Mouse (Mus musculus): ENCODE results near the gene Clps. TPM values are rescaled to one million over a fixed set of nuclear protein-coding genes. Genes with fewer than 3 reads are reported as not detected.

The Clps gene
- polyA plus RNA-seq, 1 experiment from 2014 or later: 1,810 TPM

- peak; percentile 17 for ATAC-seq
- H3K4me3 ChIP-seq (ENCODE audit: low read length): no peak overlapping the region
- H3K36me3 ChIP-seq (ENCODE audit: control insufficient read depth, insufficient read depth, low read length): no peaks in the 10 kb centered on the region
- WGBS: 50% methylated on average over 10 of the region's 10 CpGs
- H3K4me1 ChIP-seq (ENCODE audit: control insufficient read depth, insufficient read depth, low read length): peaks cover 59% of the 10 kb centered on the region
- H3K9ac ChIP-seq (ENCODE audit: low read depth, low read length): peak overlapping the region; percentile 40; the same call in 1 of the 2 replicates
- no peaks in the 10 kb centered on the region for H3K9me3 ChIP-seq (ENCODE audit: control insufficient read depth, low read length)
- 0 out of 2 replicates have a peak overlapping the region, but pooled peaks have one; percentile 28 for H3K27ac ChIP-seq (ENCODE audit: low read length)
- H3K27me3 ChIP-seq (replicated peaks; ENCODE audit: control insufficient read depth, insufficient read depth, low read length): no peaks in the 10 kb centered on the region
- no peak overlapping the region for H3K4me2 ChIP-seq (ENCODE audit: low read depth, low read length)
Measured at GRCm38 (mm10) chr17:28515431-28516341, 44.9 kb downstream of the Clps start.

- Histone ChIP-seq H3K4me1 (ENCODE audit: control insufficient read depth, insufficient read depth, low read length) (peaks cover 62% of the 10 kb centered on the region), H3K9me3 (ENCODE audit: control insufficient read depth, low read length) (no peaks in the 10 kb centered on the region), H3K27me3 (replicated peaks; ENCODE audit: control insufficient read depth, insufficient read depth, low read length) (no peaks in the 10 kb centered on the region), H3K36me3 (ENCODE audit: control insufficient read depth, insufficient read depth, low read length) (no peaks in the 10 kb centered on the region), H3K4me3 (ENCODE audit: low read length) (no peak overlapping the region), H3K9ac (ENCODE audit: low read depth, low read length) (no peak overlapping the region), H3K4me2 (ENCODE audit: low read depth, low read length) (no peak overlapping the region), H3K27ac (ENCODE audit: low read length) (no peak overlapping the region)
- ATAC-seq: no peak
- 68% methylated on average over 5 of the region's 5 CpGs for whole genome bisulfite sequencing
Measured at GRCm38 (mm10) chr17:28514555-28514954, 46.0 kb downstream of the Clps start.

GRCm38 (mm10) chr17:28513844-28514243, 46.7 kb downstream of the Clps start:
- no peak for ATAC-seq

GRCm38 (mm10) chr17:28513337-28513736, 47.2 kb downstream of the Clps start:
- Histone ChIP-seq H3K4me1 (ENCODE audit: control insufficient read depth, insufficient read depth, low read length) (peaks cover 55% of the 10 kb centered on the region), H3K4me2 (ENCODE audit: low read depth, low read length) (no peak overlapping the region), H3K4me3 (ENCODE audit: low read length) (no peak overlapping the region), H3K27me3 (replicated peaks; ENCODE audit: control insufficient read depth, insufficient read depth, low read length) (no peaks in the 10 kb centered on the region), H3K27ac (ENCODE audit: low read length) (peak overlapping the region; percentile 91), H3K9me3 (ENCODE audit: control insufficient read depth, low read length) (no peaks in the 10 kb centered on the region), H3K36me3 (ENCODE audit: control insufficient read depth, insufficient read depth, low read length) (no peaks in the 10 kb centered on the region), H3K9ac (ENCODE audit: low read depth, low read length) (no peak overlapping the region)
- ATAC-seq: no peak
- 38% methylated on average over 1 of the region's 1 CpGs for WGBS

More at GRCm38 (mm10) chr17:28513844-28514243, 46.7 kb downstream of the Clps start:
- Histone ChIP-seq H3K36me3 (ENCODE audit: control insufficient read depth, insufficient read depth, low read length) (no peaks in the 10 kb centered on the region), H3K4me2 (ENCODE audit: low read depth, low read length) (no peak overlapping the region), H3K27ac (ENCODE audit: low read length) (peak overlapping the region; percentile 43), H3K9ac (ENCODE audit: low read depth, low read length) (0 out of 2 replicates have a peak overlapping the region, but pooled peaks have one; percentile 30), H3K4me1 (ENCODE audit: control insufficient read depth, insufficient read depth, low read length) (peaks cover 60% of the 10 kb centered on the region), H3K4me3 (ENCODE audit: low read length) (no peak overlapping the region), H3K27me3 (replicated peaks; ENCODE audit: control insufficient read depth, insufficient read depth, low read length) (no peaks in the 10 kb centered on the region), H3K9me3 (ENCODE audit: control insufficient read depth, low read length) (no peaks in the 10 kb centered on the region)
- WGBS: 64% methylated on average over 7 of the region's 7 CpGs

GRCm38 (mm10) chr17:28512696-28513095, 47.9 kb downstream of the Clps start:
- Histone ChIP-seq H3K9me3 (ENCODE audit: control insufficient read depth, low read length) (no peaks in the 10 kb centered on the region), H3K9ac (ENCODE audit: low read depth, low read length) (peak overlapping the region; percentile 48), H3K4me3 (ENCODE audit: low read length) (no peak overlapping the region), H3K27me3 (replicated peaks; ENCODE audit: control insufficient read depth, insufficient read depth, low read length) (no peaks in the 10 kb centered on the region), H3K36me3 (ENCODE audit: control insufficient read depth, insufficient read depth, low read length) (no peaks in the 10 kb centered on the region), H3K27ac (ENCODE audit: low read length) (peak overlapping the region; percentile 91), H3K4me1 (ENCODE audit: control insufficient read depth, insufficient read depth, low read length) (peaks cover 51% of the 10 kb centered on the region), H3K4me2 (ENCODE audit: low read depth, low read length) (no peak overlapping the region)
- WGBS: 24% methylated on average over 6 of the region's 6 CpGs
- ATAC-seq: peak; percentile 82

GRCm38 (mm10) chr17:28511616-28512541, 48.7 kb downstream of the Clps start:
- ATAC-seq: 0 out of 2 replicates have a peak, but pooled peaks have one; percentile 19
- no peaks in the 10 kb centered on the region for H3K36me3 ChIP-seq (ENCODE audit: control insufficient read depth, insufficient read depth, low read length)
- H3K4me2 ChIP-seq (ENCODE audit: low read depth, low read length): no peak overlapping the region
- H3K4me1 ChIP-seq (ENCODE audit: control insufficient read depth, insufficient read depth, low read length): peaks cover 52% of the 10 kb centered on the region
- H3K4me3 ChIP-seq (ENCODE audit: low read length): no peak overlapping the region
- H3K9me3 ChIP-seq (ENCODE audit: control insufficient read depth, low read length): no peaks in the 10 kb centered on the region
- H3K27me3 ChIP-seq (replicated peaks; ENCODE audit: control insufficient read depth, insufficient read depth, low read length): no peaks in the 10 kb centered on the region
- 30% methylated on average over 9 of the region's 9 CpGs for WGBS
- H3K27ac ChIP-seq (ENCODE audit: low read length): peak overlapping the region; percentile 91
- H3K9ac ChIP-seq (ENCODE audit: low read depth, low read length): 0 out of 2 replicates have a peak overlapping the region, but pooled peaks have one; percentile 48

GRCm38 (mm10) chr17:28510445-28511342, 49.9 kb downstream of the Clps start:
- H3K36me3 ChIP-seq (ENCODE audit: control insufficient read depth, insufficient read depth, low read length): no peaks in the 10 kb centered on the region
- whole genome bisulfite sequencing: 9% methylated on average over 28 of the region's 28 CpGs
- H3K4me3 ChIP-seq (ENCODE audit: low read length): peak overlapping the region; percentile 18; the same call in 1 of the 2 replicates
- H3K4me1 ChIP-seq (ENCODE audit: control insufficient read depth, insufficient read depth, low read length): peaks cover 42% of the 10 kb centered on the region
- no peaks in the 10 kb centered on the region for H3K9me3 ChIP-seq (ENCODE audit: control insufficient read depth, low read length)
- peak overlapping the region; percentile 61 for H3K9ac ChIP-seq (ENCODE audit: low read depth, low read length)
- no peak for ATAC-seq
- peak overlapping the region; percentile 51 for H3K4me2 ChIP-seq (ENCODE audit: low read depth, low read length)
- peak overlapping the region; percentile 13; the same call in 1 of the 2 replicates for H3K27ac ChIP-seq (ENCODE audit: low read length)
- no peaks in the 10 kb centered on the region for H3K27me3 ChIP-seq (replicated peaks; ENCODE audit: control insufficient read depth, insufficient read depth, low read length)

Data from intestine, embryonic 16.5 days (tissue).